Mouse (Mus musculus): Measurements from ENCODE around the gene Cobl. TPM values are rescaled to one million over a fixed set of nuclear protein-coding genes. Genes with fewer than 3 reads are reported as not detected.

Gene Cobl
- 3.6 and 3.7 TPM in 2 replicates for polyA plus RNA-seq (2015; fragmentation: Nextera tagmentation; extraction: Ambion mirVana)

DNA sequence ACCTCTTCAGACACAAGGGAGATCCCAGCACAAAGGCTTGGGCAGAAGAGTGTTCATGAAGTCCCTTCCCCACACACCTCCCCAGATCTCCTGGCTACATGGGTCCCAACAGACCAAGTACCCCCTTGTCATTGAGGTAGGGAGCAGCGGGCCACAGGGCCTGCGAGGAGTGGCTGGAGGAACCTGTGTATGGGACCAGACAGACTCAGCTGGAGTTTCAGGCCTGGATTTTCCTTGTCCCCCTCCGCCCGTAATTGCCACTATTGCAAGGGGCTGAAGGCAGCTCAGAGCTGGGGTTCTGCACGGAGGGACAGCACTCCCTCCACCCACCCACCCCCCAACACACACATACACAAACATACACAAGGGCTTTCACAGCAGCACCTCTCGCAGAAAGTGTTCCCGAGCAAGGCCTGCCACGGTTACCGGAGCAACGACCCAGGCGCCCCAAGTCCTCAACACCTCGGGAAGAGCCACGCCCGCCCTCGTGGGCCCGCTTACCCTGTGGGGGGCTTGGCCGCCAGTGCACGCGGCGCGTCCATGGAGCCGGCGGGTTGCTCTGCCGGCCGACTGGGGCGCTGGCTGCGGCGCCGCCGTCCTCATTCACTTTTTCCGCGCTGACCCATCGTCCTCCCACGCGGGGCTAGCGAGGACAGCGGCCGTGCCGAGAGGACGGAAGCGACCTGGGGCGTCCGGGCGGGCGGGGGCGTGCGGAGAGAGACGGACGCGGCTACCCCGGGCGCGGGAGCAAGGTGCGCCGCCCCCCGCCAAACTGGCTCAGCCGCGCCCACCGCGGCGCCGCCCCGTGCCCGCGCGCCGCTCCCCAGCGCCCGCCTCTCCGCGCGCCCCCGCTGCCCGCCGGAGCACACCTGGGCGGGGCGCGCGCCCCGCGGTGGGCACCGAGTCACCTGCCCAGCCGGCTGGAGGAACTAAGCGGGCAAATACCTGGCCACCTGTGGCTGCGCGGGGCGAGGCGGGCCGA, at the start of gene Cobl:
TSS of gene Cobl (minus strand) at position 780 of the 982 bp plus-strand sequence.
- no peak within 1 kb of the TSS for H3K27ac ChIP-seq
- H3K36me3 ChIP-seq (ENCODE audit: poor library complexity, severe bottlenecking) = no peaks in the 10 kb centered on the region

DNA sequence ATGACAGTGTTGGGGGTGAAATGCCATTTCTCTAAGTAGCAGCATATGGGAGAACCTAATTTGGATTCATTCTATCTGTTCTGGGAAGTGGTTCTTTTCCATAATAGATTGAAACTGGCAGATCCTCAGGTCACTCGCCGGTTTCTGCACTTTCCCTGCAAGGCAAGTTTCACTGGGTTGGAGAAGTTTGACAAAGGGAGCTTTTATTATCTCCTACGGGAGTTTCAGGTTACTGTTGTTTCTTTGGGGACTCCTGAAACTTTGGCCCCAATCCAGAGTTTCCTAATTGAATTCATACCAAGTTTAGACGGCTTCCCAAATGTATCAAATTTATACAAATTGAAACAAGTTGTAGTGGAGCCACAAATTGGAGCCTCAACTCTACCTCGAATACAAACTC, 49.0 kb upstream of the Cobl start:
- Histone ChIP-seq H3K4me1 (no peaks in the 10 kb centered on the region), H3K9ac (no peak overlapping the region), H3K27me3 (no peaks in the 10 kb centered on the region), H3K4me3 (no peak overlapping the region), H3K36me3 (ENCODE audit: poor library complexity, severe bottlenecking) (no peaks in the 10 kb centered on the region), H3K9me3 (replicated peaks) (no peaks in the 10 kb centered on the region), H3K27ac (no peak overlapping the region), H3K4me2 (no peak overlapping the region)
- no peak for ATAC-seq
- WGBS = 40% methylated on average over 5 of the region's 5 CpGs

More for the DNA sequence above, at the start of gene Cobl:
- ATAC-seq = peak; percentile 71
- H3K4me3 ChIP-seq = peak within 1 kb of the TSS; percentile 70
- H3K4me1 ChIP-seq = peaks cover 12% of the 10 kb centered on the region
- H3K27me3 ChIP-seq = peaks cover 31% of the 10 kb centered on the region
- no peaks in the 10 kb centered on the region for H3K9me3 ChIP-seq (replicated peaks)
- WGBS = under 1% methylated on average over 57 of the region's 89 CpGs
- H3K9ac ChIP-seq = peak within 1 kb of the TSS; percentile 74
- peak within 1 kb of the TSS; percentile 96 for H3K4me2 ChIP-seq

DNA sequence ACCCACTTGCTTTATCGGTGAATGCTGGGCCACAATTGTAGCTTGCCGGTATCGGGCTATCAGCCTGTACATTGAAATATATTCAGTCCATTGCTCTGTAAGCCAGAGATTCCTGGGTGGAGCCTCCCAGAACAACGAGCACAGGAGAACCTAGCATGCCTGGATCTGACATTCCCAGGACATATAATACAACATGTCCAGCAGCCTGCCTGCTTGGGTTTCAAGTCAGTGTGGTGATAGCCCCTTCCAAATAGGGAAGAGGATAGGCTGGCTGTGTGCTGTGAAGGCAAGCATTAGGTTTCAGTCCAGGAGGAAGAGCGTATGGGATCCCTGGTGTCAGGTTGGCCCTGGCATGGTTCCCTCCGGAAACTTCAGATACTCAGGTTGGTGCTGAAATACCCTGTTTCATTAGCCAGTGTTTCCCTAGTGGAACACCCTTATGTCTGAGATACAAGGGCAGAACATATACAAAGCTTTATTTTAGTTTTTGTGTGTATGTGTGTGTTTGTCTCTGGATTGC, 41.7 kb upstream of the Cobl start:
- ATAC-seq = no peak
- no peaks in the 10 kb centered on the region for H3K27me3 ChIP-seq
- no peak overlapping the region for H3K4me3 ChIP-seq
- H3K9me3 ChIP-seq (replicated peaks) = no peaks in the 10 kb centered on the region
- H3K9ac ChIP-seq = no peak overlapping the region
- H3K36me3 ChIP-seq (ENCODE audit: poor library complexity, severe bottlenecking) = no peaks in the 10 kb centered on the region
- WGBS = 91% methylated on average over 6 of the region's 6 CpGs
- no peak overlapping the region for H3K27ac ChIP-seq
- no peaks in the 10 kb centered on the region for H3K4me1 ChIP-seq
- H3K4me2 ChIP-seq = no peak overlapping the region

DNA sequence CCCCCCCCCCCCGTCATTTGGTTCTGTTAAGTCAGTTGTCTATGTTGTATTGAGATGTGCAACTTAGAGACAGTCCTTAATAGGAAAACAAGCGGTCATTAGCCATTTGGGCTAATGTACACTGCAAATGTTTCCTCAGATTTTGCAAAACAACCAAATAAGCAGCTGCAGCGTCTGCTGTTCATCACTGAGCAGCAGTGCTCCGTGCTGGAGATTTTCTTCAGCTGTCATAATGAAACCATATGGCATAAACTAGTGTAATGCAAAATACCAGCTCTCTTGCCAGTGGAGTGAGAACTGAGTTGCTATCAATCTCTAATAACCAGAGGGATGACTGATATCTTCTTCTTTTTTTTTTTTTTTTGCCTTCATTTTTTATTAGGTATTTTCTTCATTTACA, 39.0 kb upstream of the Cobl start:
- WGBS = 74% methylated on average over 4 of the region's 4 CpGs
- no peak overlapping the region for H3K27ac ChIP-seq
- no peaks in the 10 kb centered on the region for H3K36me3 ChIP-seq (ENCODE audit: poor library complexity, severe bottlenecking)
- no peaks in the 10 kb centered on the region for H3K9me3 ChIP-seq (replicated peaks)
- H3K4me2 ChIP-seq = no peak overlapping the region
- no peaks in the 10 kb centered on the region for H3K4me1 ChIP-seq
- H3K27me3 ChIP-seq = no peaks in the 10 kb centered on the region
- peak; percentile 75; the same call in 1 of the 2 replicates for ATAC-seq
- no peak overlapping the region for H3K9ac ChIP-seq
- no peak overlapping the region for H3K4me3 ChIP-seq

DNA sequence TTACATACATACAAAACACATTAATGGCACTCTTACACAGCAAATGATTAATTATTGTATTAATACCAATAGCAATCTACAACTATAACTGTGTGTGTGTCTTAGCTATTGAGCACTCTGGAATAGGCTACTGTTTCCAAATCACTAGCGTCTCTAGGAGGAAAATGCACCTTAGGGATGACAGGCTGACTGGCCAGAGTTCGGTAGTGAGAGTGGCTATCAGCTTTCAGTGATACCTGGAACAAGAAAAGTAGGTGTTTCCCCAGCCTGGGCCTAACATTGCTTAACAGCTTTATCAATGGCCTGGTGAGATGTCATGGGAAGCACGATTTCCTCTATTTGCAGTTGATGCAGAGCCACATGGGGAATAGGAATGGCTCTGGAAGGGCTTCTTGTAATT, 37.0 kb upstream of the Cobl start:
- Histone ChIP-seq H3K9me3 (replicated peaks) (no peaks in the 10 kb centered on the region), H3K27me3 (no peaks in the 10 kb centered on the region), H3K27ac (no peak overlapping the region), H3K4me2 (no peak overlapping the region), H3K4me1 (no peaks in the 10 kb centered on the region), H3K9ac (no peak overlapping the region), H3K36me3 (ENCODE audit: poor library complexity, severe bottlenecking) (no peaks in the 10 kb centered on the region), H3K4me3 (no peak overlapping the region)
- ATAC-seq = no peak
- 90% methylated on average over 3 of the region's 3 CpGs for WGBS

DNA sequence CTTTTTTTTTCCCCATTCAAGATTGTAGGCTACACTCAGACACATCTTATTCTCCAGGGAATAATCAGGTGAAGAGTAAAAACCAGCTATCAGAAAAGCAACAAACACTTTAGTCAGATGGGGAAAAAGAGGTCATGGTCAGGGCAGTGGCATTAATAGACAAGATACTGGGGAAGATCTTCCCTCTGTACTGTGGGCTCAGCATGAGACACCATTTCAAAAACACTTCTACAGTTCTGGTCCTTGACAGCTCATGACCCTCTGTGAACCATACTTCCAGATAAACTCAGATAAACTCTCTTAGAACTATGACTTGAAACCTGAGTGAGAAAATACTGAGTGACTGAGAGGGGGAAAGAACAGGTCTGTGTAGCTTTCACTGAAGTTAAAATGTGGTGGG, 29.0 kb upstream of the Cobl start:
- Histone ChIP-seq H3K36me3 (ENCODE audit: poor library complexity, severe bottlenecking) (no peaks in the 10 kb centered on the region), H3K4me2 (no peak overlapping the region)
- ATAC-seq = no peak

DNA sequence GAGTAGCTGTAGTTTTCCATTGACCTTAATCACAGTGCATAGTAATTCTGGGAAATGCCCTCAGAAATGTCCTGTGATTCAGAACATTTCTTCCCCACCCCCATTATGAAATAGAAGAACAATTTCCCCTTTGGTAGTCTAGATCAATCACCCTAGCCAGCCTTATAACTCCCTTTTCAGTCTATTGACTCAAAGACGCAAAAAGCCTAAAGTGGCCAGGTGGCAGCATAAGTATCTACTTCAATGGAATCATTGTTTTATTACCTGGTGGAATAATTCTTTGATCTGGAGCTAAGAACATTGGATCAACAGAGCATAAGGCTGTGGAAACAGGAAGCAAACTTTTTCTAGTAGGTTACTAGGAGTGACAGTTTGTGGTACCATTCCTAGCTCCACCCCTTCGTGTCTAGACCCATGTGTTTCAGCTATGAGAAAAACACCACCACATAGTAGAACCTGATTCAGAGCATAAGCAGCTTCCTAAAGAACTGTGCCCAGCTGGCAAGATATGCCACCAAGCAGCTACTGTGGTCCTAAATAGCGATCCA, 15.2 kb upstream of the Cobl start:
- no peak overlapping the region for H3K4me2 ChIP-seq
- 94% methylated on average over 3 of the region's 3 CpGs for WGBS
- H3K27me3 ChIP-seq = no peaks in the 10 kb centered on the region
- ATAC-seq = no peak
- H3K9ac ChIP-seq = no peak overlapping the region
- H3K4me3 ChIP-seq = no peak overlapping the region
- H3K36me3 ChIP-seq (ENCODE audit: poor library complexity, severe bottlenecking) = no peaks in the 10 kb centered on the region
- no peak overlapping the region for H3K27ac ChIP-seq
- no peaks in the 10 kb centered on the region for H3K4me1 ChIP-seq
- H3K9me3 ChIP-seq (replicated peaks) = no peaks in the 10 kb centered on the region

More for the DNA sequence above, 29.0 kb upstream of the Cobl start:
- Histone ChIP-seq H3K4me1 (no peaks in the 10 kb centered on the region), H3K27me3 (no peaks in the 10 kb centered on the region), H3K4me3 (no peak overlapping the region), H3K9me3 (replicated peaks) (no peaks in the 10 kb centered on the region), H3K9ac (no peak overlapping the region), H3K27ac (no peak overlapping the region)

DNA sequence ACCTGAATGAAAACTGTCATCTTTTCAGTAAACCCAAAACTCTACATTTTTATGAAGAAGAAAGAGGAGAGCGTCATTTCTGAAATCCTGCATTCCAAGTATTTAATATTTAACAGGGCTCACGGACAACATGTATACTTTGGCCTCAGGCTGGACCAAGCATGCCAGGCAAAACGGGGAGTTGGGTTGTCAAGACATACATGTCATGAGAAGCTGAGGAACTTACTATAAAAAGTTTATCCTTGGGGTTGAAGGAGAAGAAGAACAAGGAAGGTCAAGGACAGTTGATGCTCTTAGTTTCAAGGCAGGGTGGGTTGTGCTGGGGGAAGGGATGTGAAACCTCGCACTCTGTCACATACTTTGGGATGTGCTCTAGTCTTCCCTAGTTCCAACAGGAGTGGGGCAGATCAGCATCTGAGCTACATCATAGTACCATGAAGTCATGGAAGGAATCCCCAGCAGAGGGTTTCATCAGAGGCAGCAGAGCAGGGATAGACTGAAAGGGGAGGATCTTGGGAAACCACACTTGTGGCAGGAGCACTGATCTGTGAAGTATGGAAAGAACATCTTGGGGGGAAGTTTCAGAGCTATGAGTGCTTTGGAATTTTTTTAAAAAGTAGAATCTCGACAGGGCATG, 9.7 kb upstream of the Cobl start:
- Histone ChIP-seq H3K27ac (no peak overlapping the region), H3K4me3 (no peak overlapping the region), H3K4me2 (no peak overlapping the region), H3K27me3 (no peaks in the 10 kb centered on the region), H3K36me3 (ENCODE audit: poor library complexity, severe bottlenecking) (no peaks in the 10 kb centered on the region), H3K9me3 (replicated peaks) (no peaks in the 10 kb centered on the region), H3K9ac (no peak overlapping the region), H3K4me1 (no peaks in the 10 kb centered on the region)
- ATAC-seq = no peak
- WGBS = 90% methylated on average over 5 of the region's 5 CpGs

DNA sequence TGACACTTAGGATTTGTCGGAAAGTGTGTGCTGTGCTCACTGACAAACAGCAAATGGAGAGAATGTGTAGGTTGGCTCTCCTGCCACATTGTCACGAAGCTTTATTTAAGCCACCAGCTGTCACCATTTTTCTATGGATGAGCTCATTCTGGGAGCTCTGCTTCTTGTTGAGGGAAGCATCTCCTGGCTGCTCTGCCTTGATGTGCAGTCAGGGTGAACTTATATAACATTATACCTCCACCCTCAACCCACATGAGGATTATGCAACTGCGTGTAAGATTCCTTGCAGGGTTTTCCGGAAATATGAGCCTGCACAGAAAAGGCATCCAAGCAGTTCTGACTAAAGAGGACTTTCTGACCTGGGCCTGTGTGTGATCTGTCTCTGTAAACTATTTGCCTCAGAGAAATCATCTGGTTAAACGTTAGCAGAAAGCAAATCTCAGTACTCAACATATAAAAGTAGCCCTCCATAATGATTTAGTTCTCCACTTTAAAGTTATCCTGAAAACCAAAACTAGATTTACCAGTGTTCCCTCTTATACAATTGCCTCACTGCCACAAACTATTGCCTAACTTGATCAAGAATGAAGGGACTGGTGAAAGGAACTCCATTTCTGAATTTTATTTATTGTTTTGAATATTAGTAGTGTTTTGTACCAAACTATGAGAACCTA, 9.0 kb upstream of the Cobl start:
- no peak for ATAC-seq
- no peaks in the 10 kb centered on the region for H3K4me1 ChIP-seq
- WGBS = 82% methylated on average over 5 of the region's 5 CpGs

DNA sequence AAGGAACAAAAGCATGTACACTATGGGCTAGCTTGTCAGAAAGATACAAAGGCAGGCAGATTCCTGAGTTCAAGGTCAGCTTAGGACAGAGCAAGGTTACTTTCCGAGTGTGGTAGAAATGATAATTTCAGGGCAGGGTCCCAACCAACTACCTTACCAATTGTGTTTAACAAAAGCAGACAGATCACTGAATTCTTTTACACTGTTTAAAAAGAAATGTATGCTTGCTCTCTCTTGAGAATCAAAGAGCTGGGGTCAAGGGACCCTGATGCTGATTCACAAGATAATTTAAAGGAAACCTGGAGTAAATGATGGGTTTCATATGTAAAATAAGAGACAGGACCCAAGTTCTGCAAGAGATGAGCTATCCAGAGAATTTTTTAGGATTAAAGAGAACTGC, 4.9 kb upstream of the Cobl start:
- ATAC-seq = no peak
- H3K4me1 ChIP-seq = no peaks in the 10 kb centered on the region
- H3K36me3 ChIP-seq (ENCODE audit: poor library complexity, severe bottlenecking) = no peaks in the 10 kb centered on the region
- WGBS = 86% methylated on average over 1 of the region's 1 CpGs
- H3K27ac ChIP-seq = no peak overlapping the region
- H3K27me3 ChIP-seq = peaks cover 12% of the 10 kb centered on the region
- H3K4me3 ChIP-seq = no peak overlapping the region
- H3K9ac ChIP-seq = no peak overlapping the region
- no peak overlapping the region for H3K4me2 ChIP-seq
- H3K9me3 ChIP-seq (replicated peaks) = no peaks in the 10 kb centered on the region

More for the DNA sequence above, 9.0 kb upstream of the Cobl start:
- no peak overlapping the region for H3K27ac ChIP-seq
- H3K4me3 ChIP-seq = no peak overlapping the region
- H3K9ac ChIP-seq = no peak overlapping the region
- no peaks in the 10 kb centered on the region for H3K27me3 ChIP-seq
- no peaks in the 10 kb centered on the region for H3K9me3 ChIP-seq (replicated peaks)
- H3K4me2 ChIP-seq = no peak overlapping the region
- H3K36me3 ChIP-seq (ENCODE audit: poor library complexity, severe bottlenecking) = no peaks in the 10 kb centered on the region

DNA sequence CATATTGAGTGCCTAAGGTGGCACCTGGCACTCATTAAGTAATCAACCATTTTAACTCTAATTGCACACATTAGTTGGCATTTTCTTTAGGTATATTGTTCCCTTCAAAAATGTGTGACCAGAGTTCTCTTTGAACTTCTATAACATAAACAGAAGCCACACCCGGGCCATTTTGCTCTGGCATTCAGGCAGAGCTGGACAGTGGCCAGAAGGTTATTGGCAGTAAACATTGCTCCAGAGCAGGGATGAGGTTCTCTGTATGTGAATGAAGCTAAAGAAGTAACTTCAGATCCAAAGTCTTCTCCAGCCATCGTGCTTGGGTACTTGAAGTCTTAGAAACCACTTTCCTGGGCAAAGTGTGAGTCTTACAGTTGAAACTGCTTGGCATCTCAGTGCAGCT, 3.9 kb upstream of the Cobl start:
- no peaks in the 10 kb centered on the region for H3K36me3 ChIP-seq (ENCODE audit: poor library complexity, severe bottlenecking)
- H3K27ac ChIP-seq = no peak overlapping the region
- no peaks in the 10 kb centered on the region for H3K9me3 ChIP-seq (replicated peaks)
- H3K27me3 ChIP-seq = peaks cover 21% of the 10 kb centered on the region
- no peak overlapping the region for H3K4me3 ChIP-seq
- ATAC-seq = no peak
- no peak overlapping the region for H3K9ac ChIP-seq
- WGBS = 75% methylated on average over 2 of the region's 2 CpGs
- H3K4me1 ChIP-seq = peaks cover 7% of the 10 kb centered on the region
- no peak overlapping the region for H3K4me2 ChIP-seq

DNA sequence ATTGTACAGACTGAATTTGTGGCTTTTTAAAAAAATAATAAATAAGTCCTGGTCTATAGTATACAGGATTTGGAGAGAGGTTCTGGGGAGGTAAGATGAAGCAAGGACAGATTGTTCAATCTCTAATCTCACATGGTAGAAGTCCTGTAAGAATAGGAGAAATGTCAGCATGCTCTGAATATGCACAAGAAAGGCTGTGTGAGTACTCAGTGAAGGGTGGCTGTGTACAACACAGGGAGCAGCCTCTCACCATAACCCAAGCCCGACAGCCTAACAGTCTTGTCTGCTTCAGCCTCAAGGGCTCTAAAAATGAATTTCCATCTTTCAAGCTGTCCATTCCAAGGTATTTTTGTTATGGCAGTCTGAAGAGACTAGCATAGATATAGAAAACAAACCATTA, 3.1 kb upstream of the Cobl start:
- ATAC-seq = no peak
- H3K4me3 ChIP-seq = no peak overlapping the region
- WGBS = 78% methylated on average over 1 of the region's 1 CpGs

More for the DNA sequence above, 3.1 kb upstream of the Cobl start:
- no peaks in the 10 kb centered on the region for H3K36me3 ChIP-seq (ENCODE audit: poor library complexity, severe bottlenecking)
- no peak overlapping the region for H3K27ac ChIP-seq
- H3K9me3 ChIP-seq (replicated peaks) = no peaks in the 10 kb centered on the region
- peaks cover 7% of the 10 kb centered on the region for H3K4me1 ChIP-seq
- no peak overlapping the region for H3K4me2 ChIP-seq
- no peak overlapping the region for H3K9ac ChIP-seq
- peaks cover 25% of the 10 kb centered on the region for H3K27me3 ChIP-seq

All from forebrain, embryonic 13.5 days (tissue).